In genomic region chr5:35690485-35691165, GRCm38 (mm10) we compare ENCODE assay signal across 16 mouse cellular contexts. TPM values are rescaled to one million over a fixed set of nuclear protein-coding genes. Genes with fewer than 3 reads are reported as not detected.
DNase-seq lines count a peak whose midpoint lies in the region.
"Had no signal": no experiment of that assay in that cellular context is flagged by ENCODE, and none has a peak within 500 bp of the region (broad histone marks: within the 10 kb centered on the region; RNA-seq: fewer than 3 reads in every experiment).

No protein-coding gene starts in this region.

- no peaks in the 10 kb centered on the region for H3K27me3 ChIP-seq in midbrain, embryonic 10.5 days (ENCODE audit: low read depth, poor library complexity, severe bottlenecking)
- H3K27me3 ChIP-seq: hindbrain, embryonic 12.5 days; limb, embryonic 13.5 days; lung, embryonic 15.5 days; neural tube, embryonic 13.5 days had no signal

- H3K27ac ChIP-seq in midbrain, embryonic 10.5 days (replicated peaks), result no peak overlapping the region
- H3K27ac ChIP-seq: hindbrain, embryonic 12.5 days; limb, embryonic 13.5 days; lung, embryonic 15.5 days; neural tube, embryonic 13.5 days had no signal

- intact Hi-C loops in heart, postnatal 10 days (cut with DNase I), result no loop called here

- H3K4me3 ChIP-seq in midbrain, embryonic 10.5 days, result no peak overlapping the region
- H3K4me3 ChIP-seq: hindbrain, embryonic 12.5 days; limb, embryonic 13.5 days; lung, embryonic 15.5 days; megakaryocyte, embryonic 14.5 days; neural tube, embryonic 13.5 days had no signal

- H3K9me3 ChIP-seq in midbrain, embryonic 10.5 days (replicated peaks), result no peaks in the 10 kb centered on the region
- H3K9me3 ChIP-seq: hindbrain, embryonic 12.5 days; limb, embryonic 13.5 days; lung, embryonic 15.5 days; neural tube, embryonic 13.5 days had no signal

- DNase-seq in cerebellum, postnatal 14 days, result peak; percentile 74 to 76
- no peak for DNase-seq in cerebellum, adult 9-10 months
- peak; percentile 47 to 49 for DNase-seq in heart, postnatal 10 days
- DNase-seq in heart, adult 9 months (ENCODE audit: low spot score in 2 of 2), result no peak
- DNase-seq in Muller cell, postnatal 12 days (ENCODE audit: inconsistent ontology term), result peak; percentile 81
- peak; percentile 85 to 89 for DNase-seq in adrenal gland, postnatal 36 days
- DNase-seq in right cerebral cortex, postnatal 14 days, result no peak
- DNase-seq in midbrain, embryonic 10.5 days (ENCODE audit: low spot score), result no peak
- DNase-seq: B cell, adult 2 months; kidney, adult 8-10 months had no signal

- WGBS in midbrain, embryonic 10.5 days, result 80% methylated on average over 8 of the region's 8 CpGs

- H3K36me3 ChIP-seq in midbrain, embryonic 10.5 days, result no peaks in the 10 kb centered on the region
- H3K36me3 ChIP-seq: hindbrain, embryonic 12.5 days; limb, embryonic 13.5 days; lung, embryonic 15.5 days; neural tube, embryonic 13.5 days had no signal

- H3K4me1 ChIP-seq in midbrain, embryonic 10.5 days, result peaks cover 31% of the 10 kb centered on the region

RNA-seq across cellular contexts. Expression of gene Htra3, which starts 11.0 kb away (rescaled TPM):
- 10 to 100 TPM; 69.0 to 86.6 TPM for total RNA-seq in heart, postnatal 10 days (2021)
- 10 to 100 TPM; 35.0 to 71.4 TPM for total RNA-seq in adrenal gland, postnatal 36 days (2021)
- polyA plus RNA-seq in midbrain, embryonic 10.5 days (2016; fragmentation: Nextera tagmentation; extraction: Ambion mirVana), result 5.2 and 7.6 TPM in 2 replicates
- total RNA-seq: common myeloid progenitor, adult 5-6 weeks had no signal

RNA-seq across cellular contexts. Expression of gene Sh3tc1, which starts 49.2 kb away (rescaled TPM):
- 10 to 100 TPM; 14.7 to 17.4 TPM for total RNA-seq in heart, postnatal 10 days (2021)
- 10 to 100 TPM; 16.8 to 24.0 TPM for total RNA-seq in adrenal gland, postnatal 36 days (2021)
- 3.6 and 3.8 TPM in 2 replicates for polyA plus RNA-seq in midbrain, embryonic 10.5 days (2016; fragmentation: Nextera tagmentation; extraction: Ambion mirVana)

Comparison
In these comparisons a context has a peak if more than half of its experiments do, and no peak if none do; other contexts are left out.
1. DNase-seq: peak in cerebellum, postnatal 14 days (2 of 2), heart, postnatal 10 days (2 of 2), Muller cell, postnatal 12 days (single experiment) and adrenal gland, postnatal 36 days (2 of 2); none in cerebellum, adult 9-10 months (single experiment), heart, adult 9 months (0 of 2), right cerebral cortex, postnatal 14 days (single experiment) and midbrain, embryonic 10.5 days (single experiment).